In genomic region chr1:164436749-164437148, GRCm38 (mm10) we compare ENCODE assay signal across 11 mouse cellular contexts.
"Had no signal": no experiment of that assay in that cellular context is flagged by ENCODE, and none has a peak within 500 bp of the region (broad histone marks: within the 10 kb centered on the region; RNA-seq: fewer than 3 reads in every experiment).

No protein-coding gene starts in this region.

- H3K9ac ChIP-seq: limb, embryonic 12.5 days; liver, embryonic 13.5 days; liver, postnatal 0 days; midbrain, embryonic 13.5 days had no signal

- H3K4me2 ChIP-seq: limb, embryonic 12.5 days; liver, embryonic 13.5 days; midbrain, embryonic 13.5 days had no signal

- H3K27me3 ChIP-seq: limb, embryonic 12.5 days; liver, embryonic 13.5 days; midbrain, embryonic 13.5 days had no signal

- H3K4me3 ChIP-seq: layer of hippocampus, adult 2 months; limb, embryonic 12.5 days; liver, embryonic 13.5 days; midbrain, embryonic 13.5 days had no signal

- H3K9me3 ChIP-seq: limb, embryonic 12.5 days; liver, embryonic 13.5 days; midbrain, embryonic 13.5 days had no signal

- H3K27ac ChIP-seq: limb, embryonic 12.5 days; liver, embryonic 13.5 days; midbrain, embryonic 13.5 days had no signal

- H3K4me1 ChIP-seq: midbrain, embryonic 13.5 days had no signal

- DNase-seq: kidney, postnatal 4 days; liver; liver, embryonic 13.5 days; liver, postnatal 0 days; lung, postnatal 36 days; right cerebral cortex, postnatal 25 days; thymus, adult 2 months; thymus, postnatal 25 days had no signal

- ATAC-seq: liver, postnatal 0 days; midbrain, embryonic 13.5 days had no signal

- H3K36me3 ChIP-seq: liver, embryonic 13.5 days had no signal
